Mouse (Mus musculus) urinary bladder, postnatal 10 days (tissue): Measurements from ENCODE around the gene Stard13.

Experiments used
- DNase-seq: peaks from one replicate; pipeline ENCODE4 v3.0.0; 2022; ENCODE audit warnings: low spot score

The Stard13 gene

GRCm38 (mm10) chr5:151233400-151234031 is at the start of gene Stard13:
Gene Stard13, minus strand, starts transcription at chr5:151233836.
- no peak for DNase-seq

DNA sequence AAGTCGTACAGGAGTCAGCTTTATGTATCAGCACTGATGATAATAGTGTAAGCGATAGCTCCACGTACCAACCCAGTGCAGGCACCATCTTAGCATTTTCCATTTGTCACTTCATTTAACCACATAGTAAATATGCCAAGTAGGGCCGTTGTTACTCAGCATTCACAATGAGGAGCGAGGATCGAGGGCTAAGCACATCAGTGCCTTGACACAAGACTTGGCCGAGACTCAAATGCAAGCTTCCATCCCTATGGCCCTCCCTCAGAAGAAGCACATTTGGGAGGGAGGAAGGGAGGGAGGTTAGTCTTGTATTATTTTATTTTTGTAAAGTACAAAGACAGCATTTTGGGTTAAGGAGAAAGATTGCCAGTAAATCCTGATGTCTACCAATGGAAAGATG is 45.9 kb upstream of the Stard13 start:
- DNase-seq = no peak

- DNase-seq = no peak
These were observed 44.3 kb upstream of the Stard13 start for GRCm38 (mm10) chr5:151277927-151278326.

- no peak for DNase-seq
These were observed 42.4 kb upstream of the Stard13 start for GRCm38 (mm10) chr5:151275986-151276385.

DNA sequence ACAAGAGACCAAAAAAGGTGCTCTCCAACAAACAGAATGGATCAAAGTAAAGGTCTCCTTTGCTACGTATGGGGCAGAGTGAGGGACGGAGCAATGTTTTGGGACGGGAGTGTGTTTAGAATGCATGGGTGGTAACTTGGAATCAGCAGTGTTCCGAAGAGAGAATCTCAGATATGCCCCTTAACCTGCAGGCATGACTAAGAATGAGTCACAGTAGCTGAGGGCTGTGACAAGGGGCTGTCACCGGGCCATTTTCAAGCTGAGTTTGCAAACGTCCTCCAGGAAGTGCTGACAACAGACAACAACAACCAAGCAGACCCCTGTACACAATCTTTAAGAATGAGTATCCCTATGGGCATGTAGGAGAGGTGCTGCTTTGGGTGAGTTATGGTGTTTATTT is 40.6 kb upstream of the Stard13 start:
- no peak for DNase-seq

- no peak for DNase-seq
These were observed 37.2 kb upstream of the Stard13 start for GRCm38 (mm10) chr5:151270815-151271214.

DNA sequence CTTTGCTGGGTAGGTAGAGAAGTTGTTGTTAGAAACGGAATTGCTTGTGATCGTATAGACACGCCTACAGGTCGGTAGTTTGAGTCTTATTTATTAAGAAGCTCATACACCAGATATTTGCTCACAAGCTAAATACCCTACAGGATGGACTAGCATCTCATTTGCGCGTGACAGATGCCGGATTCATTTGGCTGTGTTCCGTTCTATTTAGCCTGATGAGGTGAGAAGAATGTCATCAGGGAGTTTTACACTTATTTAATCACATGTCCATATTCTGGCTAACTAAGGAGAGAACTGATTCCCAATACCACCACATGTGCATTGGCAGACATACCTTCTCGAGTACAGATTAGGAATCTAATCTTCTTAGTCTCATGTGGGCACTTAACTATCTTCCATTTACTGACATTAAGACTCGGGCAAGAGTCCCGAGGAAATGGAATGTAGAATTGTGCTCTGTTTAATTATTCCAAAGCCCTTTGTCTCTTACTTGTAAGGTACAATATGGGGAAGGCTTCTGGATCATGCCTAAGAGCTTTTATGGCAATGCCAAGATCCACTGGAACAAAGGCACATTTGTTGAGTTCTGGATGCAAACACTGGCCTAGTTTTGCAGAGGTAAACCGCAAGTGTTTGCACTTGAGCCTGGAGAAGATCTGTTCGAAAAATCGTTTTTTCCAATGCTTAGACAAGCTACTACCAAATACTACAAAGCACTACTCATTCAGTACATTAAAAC is 33.4 kb upstream of the Stard13 start:
- DNase-seq = no peak

DNA sequence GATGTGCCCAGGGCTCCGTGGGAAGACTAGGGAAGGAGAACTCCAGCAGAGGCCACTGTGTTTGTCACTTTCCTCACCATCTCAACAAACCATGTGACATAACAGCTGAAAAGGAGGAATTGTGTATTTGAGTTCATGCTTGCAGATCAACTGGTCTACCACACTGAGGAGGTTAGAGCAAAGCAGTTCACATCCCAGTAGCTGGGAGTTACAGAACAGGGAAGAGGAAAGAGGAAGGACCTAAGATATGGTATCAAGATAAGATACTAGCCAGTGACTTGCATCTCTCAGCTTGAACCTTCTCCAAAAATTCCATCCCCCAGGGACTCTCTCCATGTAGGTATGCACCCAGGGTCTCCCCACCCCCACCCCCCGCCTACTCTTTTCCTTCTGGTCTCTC is 27.9 kb upstream of the Stard13 start:
- DNase-seq = no peak

DNA sequence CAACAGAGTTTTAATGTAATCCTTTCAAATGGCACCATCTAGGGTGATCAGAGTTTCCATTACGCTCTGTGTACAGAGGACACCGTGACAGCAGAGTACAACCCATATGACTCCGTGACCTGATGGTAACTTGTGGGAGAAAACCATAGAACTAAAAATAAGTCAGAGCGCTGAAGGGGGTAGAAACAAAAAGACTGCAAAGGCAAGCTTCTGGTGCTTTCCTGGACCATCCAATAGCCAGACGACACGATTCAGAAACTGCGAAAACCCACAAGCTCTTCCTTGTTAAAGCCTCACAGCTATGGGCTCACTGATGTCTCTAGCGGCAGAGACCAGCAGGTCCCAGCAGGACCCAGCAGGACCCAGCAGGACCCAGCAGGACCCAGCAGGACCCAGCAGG is 18.6 kb upstream of the Stard13 start:
- no peak for DNase-seq

GRCm38 (mm10) chr5:151251656-151252055 is 18.0 kb upstream of the Stard13 start:
- DNase-seq = no peak

GRCm38 (mm10) chr5:151248671-151249620 is 15.3 kb upstream of the Stard13 start:
- DNase-seq = no peak

DNA sequence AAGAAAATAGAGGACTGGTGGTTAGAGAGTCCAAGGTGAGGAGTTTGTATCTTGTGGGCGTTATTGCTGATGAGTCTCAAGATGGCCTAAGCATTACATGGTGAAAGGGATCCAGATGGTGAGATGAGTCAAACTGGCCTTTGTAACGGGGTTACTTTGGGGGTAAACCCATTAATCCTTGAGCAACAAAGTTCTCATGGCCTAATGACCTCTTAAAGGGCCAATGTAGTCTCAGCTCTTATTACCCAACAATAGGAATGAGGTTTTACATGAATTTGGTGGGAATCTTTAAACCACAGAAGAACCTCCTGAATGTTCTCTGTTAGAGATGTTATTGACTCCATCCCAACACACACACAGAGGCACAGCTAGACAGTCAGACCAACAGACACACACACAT is 14.4 kb upstream of the Stard13 start:
- no peak for DNase-seq

- no peak for DNase-seq
These were observed 13.7 kb upstream of the Stard13 start for GRCm38 (mm10) chr5:151247115-151247875.

DNA sequence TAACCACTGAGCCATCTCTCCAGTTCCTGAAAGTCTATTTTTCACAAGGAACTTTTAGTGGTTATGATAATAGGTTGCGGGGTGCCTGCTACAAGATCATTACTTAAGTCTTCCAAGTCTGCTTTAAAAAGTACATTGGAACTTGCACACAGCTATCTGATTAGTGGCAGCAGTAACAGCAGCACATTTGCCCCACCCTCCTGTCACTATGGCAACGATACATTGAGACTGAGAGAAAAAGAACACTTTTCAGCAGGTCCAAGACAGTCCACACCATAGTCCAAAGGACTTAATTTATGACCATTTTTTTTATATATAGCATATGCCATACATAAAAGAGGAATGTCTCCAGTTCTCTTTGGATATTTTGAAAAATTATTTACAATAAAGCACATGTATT is 12.7 kb upstream of the Stard13 start:
- no peak for DNase-seq

- DNase-seq = no peak
These were observed 11.9 kb upstream of the Stard13 start for GRCm38 (mm10) chr5:151245571-151245970.

GRCm38 (mm10) chr5:151238730-151239129 is 5.1 kb upstream of the Stard13 start:
- DNase-seq = no peak

DNA sequence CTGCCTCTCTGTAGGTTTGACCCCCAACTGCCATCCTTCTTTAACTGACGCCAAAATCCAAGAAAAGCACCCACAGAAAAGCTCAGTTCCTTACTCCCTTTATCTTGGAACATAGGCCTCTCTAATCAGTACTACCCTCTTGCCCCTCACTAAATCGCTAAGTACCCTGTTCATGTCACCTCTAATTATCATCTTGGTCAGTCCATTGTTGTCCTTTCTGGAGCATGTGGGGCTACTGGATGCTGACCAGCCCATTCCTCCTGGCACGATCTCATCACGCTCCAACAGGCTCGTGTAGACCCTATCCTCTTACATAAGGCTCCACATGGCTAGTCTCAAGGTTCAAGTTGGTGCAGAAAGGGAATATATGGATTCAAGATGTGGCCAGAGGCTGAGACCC is 2.8 kb upstream of the Stard13 start:
- DNase-seq = no peak

- DNase-seq = no peak
These were observed 898 bp downstream of the Stard13 start for GRCm38 (mm10) chr5:151232576-151233299.

- no peak for DNase-seq
These were observed 1.8 kb downstream of the Stard13 start for GRCm38 (mm10) chr5:151231861-151232260.

DNA sequence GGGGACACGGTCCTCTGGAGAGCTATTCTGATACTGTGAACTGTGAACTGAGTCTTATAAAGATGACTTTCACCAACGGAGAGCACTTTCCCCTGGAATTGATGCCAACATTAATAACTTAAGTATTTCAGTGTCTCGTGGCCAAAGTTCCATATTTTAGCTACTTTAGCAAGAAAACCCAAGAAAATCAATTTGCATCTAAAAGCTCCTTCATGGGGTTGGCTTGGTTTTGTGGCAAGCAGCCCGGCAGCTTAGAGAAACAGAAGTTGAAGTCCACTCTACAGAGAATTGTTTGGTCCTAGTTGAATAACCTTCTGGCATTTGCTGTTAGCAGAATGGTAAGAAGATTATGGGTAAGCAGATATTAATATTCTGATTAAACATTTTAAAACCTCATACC is 2.2 kb downstream of the Stard13 start:
- no peak for DNase-seq

DNA sequence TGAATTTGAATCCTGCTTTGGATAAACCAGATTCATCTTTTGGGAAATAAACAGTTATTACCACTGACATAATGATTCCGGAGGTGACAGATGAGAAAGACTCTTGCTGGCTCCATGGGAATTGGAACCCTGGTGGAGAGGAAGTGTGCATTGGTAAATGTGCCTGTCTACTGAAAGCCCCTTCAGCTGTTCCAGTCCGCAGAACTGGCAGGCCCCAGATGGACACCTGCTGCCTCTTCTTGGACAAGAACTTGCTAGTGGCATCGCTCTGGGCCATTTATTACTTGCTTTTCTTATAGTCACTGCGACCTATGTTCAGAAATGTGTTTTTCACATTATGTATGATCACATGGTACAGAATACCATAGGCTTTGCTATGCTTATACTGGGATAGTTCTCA is 3.2 kb downstream of the Stard13 start:
- no peak for DNase-seq
